Mouse (Mus musculus) heart, embryonic 12.5 days (tissue): Measurements from ENCODE around the gene Hnrnpc. TPM values are rescaled to one million over a fixed set of nuclear protein-coding genes. Genes with fewer than 3 reads are reported as not detected.
"Not testable (repeated sequence)": the region's sequence is repeated elsewhere in the genome, so short reads cannot be mapped to it uniquely, and the experiment has no call there.

Experiments used
- ATAC-seq: fragments of 200-750 bp; cut with Nextera tagmentation; 2 replicates; pipeline ENCODE4 v1.8.0; 2017; ENCODE audit warnings: moderate TSS enrichment, moderate library complexity; ENCODE audit not compliant: insufficient number of reproducible peaks, low FRiP score
- H3K27ac ChIP-seq: fragments of 300-500 bp; sonication (generic); 2 replicates; pipeline ENCODE4 v1.5.1; 2016; ENCODE audit warnings: mild to moderate bottlenecking, moderate library complexity; ENCODE audit not compliant: poor library complexity, severe bottlenecking
- H3K27me3 ChIP-seq: fragments of 300-500 bp; sonication (generic); replicated peaks from 2 replicates; pipeline ENCODE4 v1.6.1; 2016; ENCODE audit warnings: mild to moderate bottlenecking, moderate library complexity
- H3K36me3 ChIP-seq: fragments of 300-500 bp; sonication (generic); 2 replicates; pipeline ENCODE4 v1.6.1; 2016; ENCODE audit warnings: mild to moderate bottlenecking, moderate library complexity
- H3K4me1 ChIP-seq: fragments of 300-500 bp; sonication (generic); replicated peaks from 2 replicates; pipeline ENCODE4 v1.6.1; 2016; ENCODE audit warnings: mild to moderate bottlenecking
- H3K4me2 ChIP-seq: fragments of 300-500 bp; sonication (generic); 2 replicates; pipeline ENCODE4 v1.6.1; 2016; ENCODE audit warnings: mild to moderate bottlenecking, moderate library complexity
- H3K4me3 ChIP-seq: fragments of 300-500 bp; sonication (generic); 2 replicates; pipeline ENCODE4 v1.5.1; 2016; ENCODE audit warnings: mild to moderate bottlenecking
- H3K9ac ChIP-seq: fragments of 300-500 bp; sonication (generic); 2 replicates; pipeline ENCODE4 v1.6.1; 2016; ENCODE audit warnings: mild to moderate bottlenecking, moderate library complexity
- H3K9me3 ChIP-seq: fragments of 300-500 bp; sonication (generic); replicated peaks from 2 replicates; pipeline ENCODE4 v1.6.1; 2016; ENCODE audit warnings: mild to moderate bottlenecking, moderate library complexity
- WGBS: fragments of 180-500 bp; shearing (Covaris S2); methylation state at CpG from one replicate; pipeline ENCODE4 v1.1.7; 2016; 5-methylcytosine and 5-hydroxymethylcytosine counted together
- polyA plus RNA-seq: library from polyadenylated mRNA; unstranded; fragments of >200 nt; fragmentation: Nextera tagmentation; extraction: Ambion mirVana; gene quantifications from 2 replicates; pipeline ENCODE4 v1.2.1, GENCODE M21; 2016

The Hnrnpc gene
- polyA plus RNA-seq, 1 experiment from 2014 or later: 425 TPM

DNA sequence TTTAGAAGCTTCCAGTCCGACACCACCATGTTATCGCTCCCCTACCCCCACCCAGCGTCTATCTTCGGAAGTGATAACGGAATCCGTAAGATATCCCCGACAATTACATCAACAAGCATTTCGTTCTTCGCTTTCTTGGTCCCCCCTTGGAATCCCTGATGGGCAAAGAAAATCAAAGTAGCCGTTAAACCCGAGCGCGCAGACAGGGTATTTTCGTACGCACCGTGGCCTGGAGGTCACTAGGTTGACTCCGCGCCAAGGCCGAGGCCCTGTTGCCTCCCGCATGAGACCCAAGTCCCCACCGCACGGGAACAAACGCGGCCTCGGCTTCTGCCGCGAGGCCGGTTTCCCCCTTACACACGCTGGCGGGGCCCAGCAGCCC, 363 bp downstream of the Hnrnpc start:
- H3K4me3 ChIP-seq: peak overlapping the region; percentile 99
- WGBS: under 1% methylated on average over 30 of the region's 30 CpGs
- peak overlapping the region; percentile 81 for H3K4me2 ChIP-seq
- peaks cover 23% of the 10 kb centered on the region for H3K4me1 ChIP-seq
- H3K36me3 ChIP-seq: peaks cover 10% of the 10 kb centered on the region
- no peaks in the 10 kb centered on the region for H3K9me3 ChIP-seq
- peak overlapping the region; percentile 99 for H3K27ac ChIP-seq
- H3K27me3 ChIP-seq: no peaks in the 10 kb centered on the region
- ATAC-seq: peak; percentile 24
- peak overlapping the region; percentile 100 for H3K9ac ChIP-seq

DNA sequence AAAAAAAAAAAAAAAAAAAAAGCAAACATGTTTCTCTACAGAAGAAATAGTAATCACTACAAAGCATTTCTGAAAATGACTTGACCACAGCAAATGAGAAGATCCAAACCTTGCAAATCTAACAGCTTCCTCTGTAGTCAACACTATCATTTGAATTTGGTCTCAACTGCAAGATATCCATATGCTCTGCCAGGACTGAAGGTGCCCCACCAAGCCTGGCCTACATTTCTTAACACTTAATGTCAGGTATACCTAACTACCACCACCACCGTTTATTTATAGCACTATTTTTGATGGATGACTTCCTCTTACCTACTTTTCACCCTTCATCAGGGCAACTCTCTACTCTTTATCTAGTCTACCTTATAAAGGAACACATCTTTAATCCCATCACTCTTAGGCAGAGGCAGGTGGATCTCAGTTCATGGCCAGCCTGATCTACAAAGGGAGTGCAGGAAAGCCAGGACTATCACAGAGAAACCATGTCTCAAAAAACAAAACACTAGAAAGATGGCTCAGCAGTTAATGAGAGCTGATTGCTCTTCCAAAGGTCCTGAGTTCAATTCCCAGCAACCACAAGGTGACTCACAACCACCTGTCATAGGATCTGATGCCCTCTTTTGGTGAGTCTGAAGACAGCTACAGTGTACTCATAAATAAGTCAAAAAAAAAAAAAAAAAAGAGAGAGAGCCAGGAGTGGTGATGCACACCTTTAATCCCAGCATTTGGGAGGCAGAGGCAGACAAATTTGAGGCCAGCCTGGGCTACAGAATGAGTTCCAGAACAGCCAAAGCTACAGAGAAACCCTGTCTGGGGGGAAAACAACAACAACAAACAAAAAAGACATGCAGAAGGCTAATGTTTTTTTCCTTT, 2.3 kb downstream of the Hnrnpc start:
- no peaks in the 10 kb centered on the region for H3K27me3 ChIP-seq
- H3K9me3 ChIP-seq: no peaks in the 10 kb centered on the region
- no peak overlapping the region for H3K27ac ChIP-seq
- ATAC-seq: no peak
- peak overlapping the region; percentile 81 for H3K4me2 ChIP-seq
- H3K9ac ChIP-seq: no peak overlapping the region
- peak overlapping the region; percentile 99 for H3K4me3 ChIP-seq
- peaks cover 17% of the 10 kb centered on the region for H3K36me3 ChIP-seq
- WGBS: 64% methylated on average over 1 of the region's 1 CpGs
- H3K4me1 ChIP-seq: peaks cover 22% of the 10 kb centered on the region

DNA sequence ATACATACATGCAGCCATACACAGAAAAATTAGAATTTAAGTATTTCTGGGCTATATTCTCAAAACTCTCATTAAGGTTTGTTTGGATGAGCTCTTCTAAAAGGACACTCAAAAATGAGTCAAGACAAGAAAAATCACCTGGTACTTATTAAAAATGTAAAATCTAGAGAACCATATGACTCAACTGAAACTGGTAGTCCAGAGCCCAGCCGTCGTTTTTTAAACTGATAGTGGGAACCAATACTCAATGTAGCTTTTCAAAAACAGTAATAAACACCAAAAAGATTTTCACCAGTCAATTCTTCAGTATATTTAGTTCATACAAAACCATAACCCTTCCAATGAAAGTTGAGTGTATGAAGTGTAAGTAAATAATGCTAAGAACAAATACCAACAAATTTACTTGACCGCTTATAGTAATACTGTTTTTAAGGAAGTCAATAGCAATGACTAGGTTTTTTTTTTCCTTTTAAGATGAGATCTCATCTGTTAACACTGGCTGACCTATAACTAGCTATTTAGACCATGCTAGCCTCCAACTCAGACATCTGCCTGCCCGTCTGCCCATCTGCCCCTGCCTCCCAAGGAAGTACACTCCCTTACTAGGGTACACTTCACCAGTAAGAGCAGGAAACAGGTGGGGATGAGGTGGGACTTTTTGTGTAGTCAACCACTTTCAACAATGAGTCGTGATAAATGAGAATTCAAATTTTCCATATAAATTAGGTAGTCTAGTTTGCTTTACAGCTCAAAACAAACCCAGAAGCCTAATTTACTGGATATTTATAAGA, 3.5 kb downstream of the Hnrnpc start:
- peaks cover 18% of the 10 kb centered on the region for H3K4me1 ChIP-seq
- WGBS: 61% methylated on average over 5 of the region's 5 CpGs
- H3K4me2 ChIP-seq: peak overlapping the region; percentile 49
- H3K36me3 ChIP-seq: peaks cover 23% of the 10 kb centered on the region
- H3K9me3 ChIP-seq: no peaks in the 10 kb centered on the region
- H3K27ac ChIP-seq: no peak overlapping the region
- H3K9ac ChIP-seq: no peak overlapping the region
- ATAC-seq: no peak
- no peaks in the 10 kb centered on the region for H3K27me3 ChIP-seq
- H3K4me3 ChIP-seq: no peak overlapping the region

DNA sequence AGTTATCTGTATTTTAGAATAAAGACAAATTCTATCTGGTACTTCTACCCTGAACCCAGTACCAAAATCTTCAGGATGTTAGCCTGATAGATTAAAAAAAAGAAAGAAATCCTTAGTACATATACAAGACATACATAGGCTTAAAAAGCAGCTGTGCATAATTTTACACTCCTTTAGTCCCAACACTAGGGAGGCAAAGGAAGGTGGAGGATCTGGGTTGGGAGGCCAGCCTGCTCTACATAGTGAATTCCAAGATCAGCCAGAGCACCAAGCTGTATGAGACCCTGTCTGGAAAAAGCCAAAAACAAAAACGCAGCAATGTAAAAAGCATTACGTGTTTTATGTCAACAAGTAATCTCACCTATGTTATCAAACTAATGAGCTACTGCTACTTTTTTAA, 4.3 kb downstream of the Hnrnpc start:
- H3K36me3 ChIP-seq: peaks cover 23% of the 10 kb centered on the region
- WGBS: 78% methylated on average over 2 of the region's 2 CpGs
- H3K4me3 ChIP-seq: no peak overlapping the region
- H3K4me2 ChIP-seq: 0 out of 2 replicates have a peak overlapping the region, but pooled peaks have one; percentile 15
- no peaks in the 10 kb centered on the region for H3K27me3 ChIP-seq
- peaks cover 18% of the 10 kb centered on the region for H3K4me1 ChIP-seq
- no peak overlapping the region for H3K9ac ChIP-seq
- H3K27ac ChIP-seq: no peak overlapping the region
- H3K9me3 ChIP-seq: no peaks in the 10 kb centered on the region
- no peak for ATAC-seq

DNA sequence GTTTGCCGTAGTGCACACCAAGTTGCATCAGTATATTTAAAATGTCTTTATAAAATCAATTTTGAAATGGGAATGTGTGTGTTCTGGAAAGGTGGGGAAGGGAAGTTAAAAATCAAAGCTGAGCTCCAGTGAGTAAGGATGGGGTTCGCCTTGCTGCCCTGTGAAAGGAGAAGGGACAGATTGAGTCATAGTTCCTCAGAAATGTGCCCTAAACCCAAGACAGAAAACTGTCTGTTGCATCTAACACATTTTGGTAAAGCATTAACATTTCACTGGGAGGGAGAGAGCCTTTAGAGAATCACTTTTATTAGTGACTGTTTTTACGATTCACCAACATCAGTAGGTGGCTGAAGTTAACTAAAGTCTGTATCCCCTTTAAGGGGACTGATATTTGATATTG, 5.4 kb downstream of the Hnrnpc start:
- not testable (repeated sequence) for H3K27me3 ChIP-seq, H3K27ac ChIP-seq, H3K4me2 ChIP-seq, H3K4me3 ChIP-seq, ATAC-seq, H3K9me3 ChIP-seq, H3K9ac ChIP-seq
- 82% methylated on average over 3 of the region's 3 CpGs for WGBS
- Histone ChIP-seq H3K36me3 (peaks cover 23% of the 10 kb centered on the region), H3K4me1 (peaks cover 18% of the 10 kb centered on the region)

DNA sequence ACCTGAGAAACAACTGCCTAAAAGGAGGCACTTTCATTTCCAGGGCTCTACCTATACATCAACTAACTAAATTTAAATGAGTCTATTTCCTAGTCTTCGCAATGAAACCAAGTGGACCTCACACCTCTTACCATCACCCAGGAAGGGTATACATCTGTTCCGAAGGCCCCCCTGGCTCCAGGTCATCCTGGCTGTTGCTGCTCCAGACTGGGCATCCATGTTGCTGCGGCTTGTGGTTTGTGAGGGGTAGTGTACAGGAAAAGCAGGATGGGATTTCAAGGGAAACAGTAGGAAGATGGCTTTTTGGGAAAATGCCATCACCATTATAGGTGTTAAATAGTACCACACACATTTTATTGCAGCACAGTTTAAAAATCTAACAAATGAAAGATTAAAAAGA, 6.6 kb downstream of the Hnrnpc start:
- H3K9ac ChIP-seq, H3K4me2 ChIP-seq, H3K27me3 ChIP-seq, ATAC-seq, H3K27ac ChIP-seq, H3K4me3 ChIP-seq, H3K9me3 ChIP-seq: not testable (repeated sequence)
- H3K4me1 ChIP-seq: peaks cover 16% of the 10 kb centered on the region
- WGBS: 93% methylated on average over 3 of the region's 3 CpGs
- H3K36me3 ChIP-seq: peaks cover 27% of the 10 kb centered on the region

DNA sequence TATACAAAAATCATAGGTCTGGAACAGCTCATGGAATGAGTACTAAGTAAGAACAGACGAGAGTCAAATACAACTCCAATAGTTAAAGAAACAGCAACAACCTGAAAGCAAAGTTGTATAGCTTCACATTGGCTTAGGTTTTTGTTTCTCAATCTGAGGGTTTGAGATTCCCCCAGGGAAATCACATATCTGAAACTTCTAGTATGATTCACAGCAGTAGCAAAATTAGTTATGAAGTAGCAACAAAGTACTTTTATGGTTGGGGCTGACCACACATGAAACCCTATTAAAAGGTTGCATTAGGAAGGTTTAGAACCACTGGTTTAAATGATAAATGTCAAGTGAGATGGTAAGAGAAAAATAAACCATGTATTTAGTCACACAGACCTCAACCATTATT, 9.3 kb downstream of the Hnrnpc start:
- Histone ChIP-seq H3K9me3 (no peaks in the 10 kb centered on the region), H3K4me3 (no peak overlapping the region), H3K4me1 (no peaks in the 10 kb centered on the region), H3K9ac (no peak overlapping the region), H3K4me2 (no peak overlapping the region), H3K27me3 (no peaks in the 10 kb centered on the region), H3K36me3 (peaks cover 37% of the 10 kb centered on the region), H3K27ac (no peak overlapping the region)
- ATAC-seq: no peak
- 81% methylated on average over 1 of the region's 1 CpGs for WGBS

DNA sequence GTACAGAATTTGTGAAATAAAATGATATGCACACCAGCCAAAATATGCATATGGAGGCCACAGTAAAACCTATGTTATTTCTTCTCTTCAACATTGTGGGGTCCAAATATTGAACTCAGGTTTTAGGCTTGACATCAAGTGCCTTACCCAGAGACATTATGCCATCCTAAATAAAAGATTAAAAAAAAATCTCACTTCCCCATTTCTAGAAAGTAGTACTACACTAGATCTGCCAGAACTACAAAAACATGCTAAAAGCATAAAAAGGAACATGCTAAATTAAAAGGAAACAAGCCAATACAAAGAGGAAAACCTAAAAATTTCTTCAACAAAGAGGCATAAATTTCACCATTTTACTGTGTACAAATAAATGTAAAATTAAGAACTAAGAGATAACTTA, 20.7 kb downstream of the Hnrnpc start:
- H3K9ac ChIP-seq: no peak overlapping the region
- no peaks in the 10 kb centered on the region for H3K27me3 ChIP-seq
- H3K27ac ChIP-seq: no peak overlapping the region
- no peaks in the 10 kb centered on the region for H3K9me3 ChIP-seq
- peaks cover 50% of the 10 kb centered on the region for H3K36me3 ChIP-seq
- no peak overlapping the region for H3K4me3 ChIP-seq
- H3K4me1 ChIP-seq: no peaks in the 10 kb centered on the region
- no peak for ATAC-seq
- no peak overlapping the region for H3K4me2 ChIP-seq

DNA sequence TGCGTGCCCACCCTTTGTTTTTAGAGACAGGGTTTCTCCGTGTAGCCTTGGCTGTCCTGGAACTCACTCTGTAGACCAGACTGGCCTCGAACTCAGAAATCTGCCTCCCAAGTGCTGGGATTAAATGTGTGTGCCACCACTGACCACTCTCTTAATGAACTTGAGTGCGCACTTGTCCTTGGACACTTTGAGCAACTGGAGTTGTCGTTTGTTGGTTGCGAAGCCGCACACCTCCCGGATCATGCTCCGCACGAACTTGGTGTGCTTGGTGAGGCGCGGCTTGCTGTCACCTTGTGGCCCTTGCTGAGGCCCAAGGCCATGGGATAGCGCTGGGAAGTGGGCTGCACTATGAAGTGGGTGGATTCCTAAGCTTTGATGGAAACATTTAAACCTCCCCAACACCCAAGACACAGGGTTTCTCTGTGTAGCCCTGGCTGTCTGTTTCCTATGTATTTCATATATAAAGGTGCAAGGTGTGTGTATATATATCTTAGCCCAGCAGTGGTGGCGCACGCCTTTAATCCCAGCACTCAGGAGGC, 32.2 kb downstream of the Hnrnpc start:
- H3K4me3 ChIP-seq: no peak overlapping the region
- WGBS: 93% methylated on average over 15 of the region's 15 CpGs
- ATAC-seq: no peak
- no peaks in the 10 kb centered on the region for H3K27me3 ChIP-seq
- H3K36me3 ChIP-seq: peaks cover 54% of the 10 kb centered on the region
- no peak overlapping the region for H3K9ac ChIP-seq
- H3K9me3 ChIP-seq: no peaks in the 10 kb centered on the region
- no peaks in the 10 kb centered on the region for H3K4me1 ChIP-seq
- H3K4me2 ChIP-seq: no peak overlapping the region
- no peak overlapping the region for H3K27ac ChIP-seq

DNA sequence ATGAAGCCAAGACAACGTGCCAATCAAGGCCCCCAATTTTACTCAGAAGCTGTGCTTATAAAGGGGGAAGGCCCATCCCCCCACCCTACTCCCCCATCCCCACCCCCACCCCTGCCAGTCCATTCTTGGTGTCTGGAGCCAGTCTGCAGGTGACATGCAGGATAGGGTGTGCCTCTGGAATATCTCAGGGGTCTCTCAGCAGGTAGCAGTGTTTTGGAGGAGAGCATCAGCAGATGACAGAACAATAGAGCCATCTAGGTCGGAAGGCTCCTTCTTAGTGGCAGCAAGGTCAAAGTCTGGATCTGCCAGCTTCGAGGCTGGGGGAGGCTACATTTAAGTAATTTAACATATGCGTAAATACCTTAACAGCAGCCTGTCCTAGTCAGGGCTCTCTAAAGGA, 37.7 kb downstream of the Hnrnpc start:
- WGBS: 56% methylated on average over 4 of the region's 4 CpGs
- H3K4me2 ChIP-seq: no peak overlapping the region
- H3K36me3 ChIP-seq: peaks cover 8% of the 10 kb centered on the region
- H3K4me3 ChIP-seq: no peak overlapping the region
- H3K27ac ChIP-seq: no peak overlapping the region
- H3K9me3 ChIP-seq: no peaks in the 10 kb centered on the region
- H3K27me3 ChIP-seq: no peaks in the 10 kb centered on the region
- H3K4me1 ChIP-seq: no peaks in the 10 kb centered on the region
- no peak overlapping the region for H3K9ac ChIP-seq
- no peak for ATAC-seq

DNA sequence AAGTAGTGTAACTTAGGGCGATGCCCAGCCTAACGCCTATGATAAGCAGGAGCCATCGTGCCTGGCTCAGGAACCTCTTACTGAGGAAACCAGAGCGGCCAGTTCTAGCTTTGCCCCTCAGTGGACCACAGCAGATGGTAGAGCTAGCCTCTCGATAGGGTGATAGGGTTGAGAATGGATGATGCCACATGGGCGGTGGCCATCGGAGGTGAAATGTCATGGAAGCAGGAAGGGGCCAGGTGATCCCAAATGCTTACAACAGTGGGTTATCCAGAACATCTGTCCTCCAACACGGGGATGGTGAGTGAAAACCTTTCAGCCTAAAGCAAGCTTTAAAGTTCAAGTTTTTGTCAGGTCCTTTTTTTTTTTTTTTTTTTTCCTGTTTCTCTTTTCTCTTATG, 42.0 kb downstream of the Hnrnpc start:
- ATAC-seq: no peak
- Histone ChIP-seq H3K27ac (no peak overlapping the region), H3K4me2 (no peak overlapping the region), H3K4me1 (no peaks in the 10 kb centered on the region), H3K9me3 (no peaks in the 10 kb centered on the region), H3K9ac (no peak overlapping the region), H3K4me3 (no peak overlapping the region), H3K27me3 (no peaks in the 10 kb centered on the region), H3K36me3 (no peaks in the 10 kb centered on the region)
- WGBS: 77% methylated on average over 8 of the region's 8 CpGs
